8 mouse cellular contexts compared by ENCODE assay signal in genomic region chr2:71273955-71274679, GRCm38 (mm10).
DNase-seq lines count a peak whose midpoint lies in the region; ATAC-seq lines count a peak whose summit lies in the region.

No protein-coding gene starts in this region.

- H3K27me3 ChIP-seq in embryonic facial prominence, embryonic 10.5 days (replicated peaks; ENCODE audit: low read depth, poor library complexity, severe bottlenecking) = no peaks in the 10 kb centered on the region
- no peaks in the 10 kb centered on the region for H3K27me3 ChIP-seq in lung, embryonic 16.5 days (ENCODE audit: control insufficient read depth, insufficient read depth, low read depth, low read length)

- H3K4me1 ChIP-seq in embryonic facial prominence, embryonic 10.5 days = peaks cover 20% of the 10 kb centered on the region
- no peaks in the 10 kb centered on the region for H3K4me1 ChIP-seq in lung, embryonic 16.5 days (replicated peaks; ENCODE audit: control insufficient read depth, insufficient read depth, low read length)

- H3K36me3 ChIP-seq in embryonic facial prominence, embryonic 10.5 days (replicated peaks) = peaks cover 39% of the 10 kb centered on the region
- H3K36me3 ChIP-seq in lung, embryonic 16.5 days (ENCODE audit: control insufficient read depth, insufficient read depth, low read length) = peaks cover 5% of the 10 kb centered on the region; the same call in 1 of the 2 replicates

- no peak overlapping the region for H3K27ac ChIP-seq in embryonic facial prominence, embryonic 10.5 days (replicated peaks)
- peak overlapping the region; percentile 15; the same call in 1 of the 2 replicates for H3K27ac ChIP-seq in lung, embryonic 16.5 days (ENCODE audit: low read length)

- H3K4me2 ChIP-seq in lung, embryonic 16.5 days (ENCODE audit: low read depth, low read length) = peak overlapping the region; percentile 44

- H3K9me3 ChIP-seq in embryonic facial prominence, embryonic 10.5 days = no peaks in the 10 kb centered on the region
- no peaks in the 10 kb centered on the region for H3K9me3 ChIP-seq in lung, embryonic 16.5 days (ENCODE audit: control insufficient read depth, low read length)

- 66% methylated on average over 23 of the region's 23 CpGs for whole genome bisulfite sequencing in embryonic facial prominence, embryonic 10.5 days
- WGBS in lung, embryonic 16.5 days = 36% methylated on average over 23 of the region's 23 CpGs

- peak; percentile 39 for DNase-seq in layer of hippocampus, adult 11-12 months (ENCODE audit: low spot score)
- DNase-seq in layer of hippocampus, adult 9-11 months = no peak
- DNase-seq in embryonic facial prominence, embryonic 10.5 days (ENCODE audit: low spot score) = peak; percentile 32
- peak; percentile 35 for DNase-seq in induced T-regulatory cell, adult 2 months (ENCODE audit: low read depth)
- peak; percentile 37 to 67 for DNase-seq in spleen, postnatal 4 days (ENCODE audit: low spot score in 2 of 2)
- DNase-seq in MN1 (ENCODE audit: low spot score) = no peak
- no peak for DNase-seq in cerebellum, postnatal 36 days

- H3K9ac ChIP-seq in lung, embryonic 16.5 days (ENCODE audit: low read length) = 0 out of 2 replicates have a peak overlapping the region, but pooled peaks have one; percentile 34

- H3K4me3 ChIP-seq in embryonic facial prominence, embryonic 10.5 days = no peak overlapping the region
- peak overlapping the region; percentile 47 for H3K4me3 ChIP-seq in lung, embryonic 16.5 days (ENCODE audit: low read length)

- peak; percentile 72 for ATAC-seq in lung, embryonic 16.5 days (ENCODE audit: low read depth)

Comparison
In these comparisons a context has a peak if more than half of its experiments do, and no peak if none do; other contexts are left out.
1. DNase-seq: peak in layer of hippocampus, adult 11-12 months (single experiment), embryonic facial prominence, embryonic 10.5 days (single experiment), induced T-regulatory cell, adult 2 months (single experiment) and spleen, postnatal 4 days (2 of 2); none in layer of hippocampus, adult 9-11 months (single experiment), MN1 (single experiment) and cerebellum, postnatal 36 days (0 of 2).